Mouse (Mus musculus) MEL (cell line): ENCODE results near the gene Zfp697. TPM values are rescaled to one million over a fixed set of nuclear protein-coding genes. Genes with fewer than 3 reads are reported as not detected.

Source experiments
- DNase-seq: peaks from one replicate; pipeline ENCODE4 v3.0.0; 2011; ENCODE audit warnings: low read depth, low spot score
- H3K27ac ChIP-seq: 2 replicates; pipeline ENCODE4 v1.5.1; 2012; ENCODE audit warnings: low read depth, mild to moderate bottlenecking, control low read depth, low read length, moderate library complexity; ENCODE audit not compliant: control insufficient read depth
- H3K27me3 ChIP-seq, 2 experiments: fragments of 150-350 bp in 1 of 2; sonication (generic) in 1 of 2; 2 replicates each; pipeline ENCODE4 v1.6.1; 2012; ENCODE audit warnings: low read length in 2 of 2, mild to moderate bottlenecking in 2 of 2, improper control_type of control experiment in 1 of 2, moderate library complexity in 1 of 2; ENCODE audit not compliant: insufficient read depth in 2 of 2, control insufficient read depth in 1 of 2
- H3K36me3 ChIP-seq, 2 experiments: 2 replicates each; pipeline ENCODE4 v1.6.1; 2012 to 2014; ENCODE audit warnings: low read length in 2 of 2, improper control_type of control experiment in 1 of 2, inconsistent platforms in 1 of 2, mild to moderate bottlenecking in 1 of 2; ENCODE audit not compliant: insufficient read depth in 2 of 2, control insufficient read depth in 1 of 2
- H3K4me1 ChIP-seq, 2 experiments: fragments of 150-350 bp in 1 of 2; sonication (generic) in 1 of 2; 2 replicates each; pipeline ENCODE4 v1.6.1; 2012; ENCODE audit warnings: low read length in 2 of 2, improper control_type of control experiment in 1 of 2, mild to moderate bottlenecking in 1 of 2; ENCODE audit not compliant: insufficient read depth in 2 of 2, control insufficient read depth in 1 of 2
- H3K4me3 ChIP-seq, 2 experiments: fragments of 150-350 bp in 1 of 2; sonication (generic) in 1 of 2; 2 replicates each; pipeline ENCODE4 v1.5.1; 2012; ENCODE audit warnings: low read depth in 2 of 2, low read length in 2 of 2, mild to moderate bottlenecking in 2 of 2, moderate library complexity in 2 of 2, control low read depth in 1 of 2, improper control_type of control experiment in 1 of 2; ENCODE audit not compliant: control insufficient read depth in 1 of 2, insufficient read depth in 1 of 2
- H3K79me2 ChIP-seq: 2 replicates; pipeline ENCODE4 v1.6.1; 2012; ENCODE audit warnings: mild to moderate bottlenecking, low read length, moderate library complexity; ENCODE audit not compliant: control insufficient read depth, poor library complexity, insufficient read depth
- H3K9ac ChIP-seq: 2 replicates; pipeline ENCODE4 v1.6.1; 2012; ENCODE audit warnings: low read depth, mild to moderate bottlenecking, control low read depth, low read length, moderate library complexity; ENCODE audit not compliant: control insufficient read depth, poor library complexity, severe bottlenecking
- H3K9me3 ChIP-seq: fragments of 150-350 bp; sonication (generic); replicated peaks from 2 replicates; pipeline ENCODE4 v1.6.1; 2012; ENCODE audit warnings: mild to moderate bottlenecking, low read length, improper control_type of control experiment, moderate library complexity; ENCODE audit not compliant: insufficient read depth
- BHLHE40 ChIP-seq: IDR thresholded peaks from 2 replicates; pipeline ENCODE4 v1.6.1; 2012; ENCODE audit warnings: low read depth, mild to moderate bottlenecking, inconsistent platforms, low read length, improper control_type of control experiment, borderline replicate concordance
- CHD2 ChIP-seq: IDR thresholded peaks from 2 replicates; pipeline ENCODE4 v1.6.1; 2011; ENCODE audit warnings: low read length, improper control_type of control experiment
- CTCF ChIP-seq, 3 experiments: IDR thresholded peaks in 2 of 3; conservative IDR thresholded peaks in 1 of 3; 2 replicates each; pipeline ENCODE4 v1.5.1; 2011 to 2012; ENCODE audit warnings: low read length in 3 of 3, low read depth in 2 of 3, mild to moderate bottlenecking in 2 of 3, improper control_type of control experiment in 1 of 3, inconsistent platforms in 1 of 3, mixed read lengths in 1 of 3, moderate library complexity in 1 of 3; ENCODE audit not compliant: control insufficient read depth in 1 of 3, insufficient read depth in 1 of 3, poor library complexity in 1 of 3, severe bottlenecking in 1 of 3
- E2F4 ChIP-seq: IDR thresholded peaks from 2 replicates; pipeline ENCODE4 v1.6.1; 2011; ENCODE audit warnings: low read depth, low read length, improper control_type of control experiment, borderline replicate concordance
- EP300 ChIP-seq, 2 experiments: IDR thresholded peaks; 2 replicates each; pipeline ENCODE4 v1.6.1; 2011; ENCODE audit warnings: improper control_type of control experiment in 2 of 2, low read length in 2 of 2, low read depth in 1 of 2, mild to moderate bottlenecking in 1 of 2
- ETS1 ChIP-seq: IDR thresholded peaks from 2 replicates; pipeline ENCODE4 v1.6.1; 2012; ENCODE audit warnings: low read depth, mild to moderate bottlenecking, inconsistent platforms, low read length, improper control_type of control experiment, moderate library complexity
- GATA1 ChIP-seq: IDR thresholded peaks from 2 replicates; pipeline ENCODE4 v1.6.1; 2011; ENCODE audit warnings: low read depth, low read length, improper control_type of control experiment
- HCFC1 ChIP-seq: IDR thresholded peaks from 2 replicates; pipeline ENCODE4 v1.6.1; 2012; ENCODE audit warnings: low read depth, mild to moderate bottlenecking, inconsistent platforms, low read length, improper control_type of control experiment, moderate library complexity
- KAT2A ChIP-seq: conservative IDR thresholded peaks from 2 replicates; pipeline ENCODE4 v1.6.1; 2012; ENCODE audit warnings: low read depth, low read length, improper control_type of control experiment, inconsistent platforms
- MAZ ChIP-seq: IDR thresholded peaks from 2 replicates; pipeline ENCODE4 v1.6.1; 2012; ENCODE audit warnings: low read depth, mild to moderate bottlenecking, inconsistent platforms, low read length, improper control_type of control experiment
- MYB ChIP-seq: IDR thresholded peaks from 2 replicates; pipeline ENCODE4 v1.6.1; 2011; ENCODE audit warnings: mild to moderate bottlenecking, low read depth, low read length, improper control_type of control experiment
- MYC ChIP-seq: IDR thresholded peaks from 2 replicates; pipeline ENCODE4 v1.6.1; 2011; ENCODE audit warnings: low read depth, mild to moderate bottlenecking, low read length, improper control_type of control experiment, moderate library complexity
- NELFE ChIP-seq: IDR thresholded peaks from 2 replicates; pipeline ENCODE4 v1.6.1; 2011; ENCODE audit warnings: low read depth, low read length, improper control_type of control experiment
- POLR2A ChIP-seq, 2 experiments: IDR thresholded peaks; 2 replicates each; pipeline ENCODE4 v1.6.1; 2011 to 2012; ENCODE audit warnings: low read length in 2 of 2, mild to moderate bottlenecking in 2 of 2, control low read depth in 1 of 2, improper control_type of control experiment in 1 of 2, low read depth in 1 of 2, moderate library complexity in 1 of 2; ENCODE audit not compliant: control insufficient read depth in 1 of 2, insufficient read depth in 1 of 2, poor library complexity in 1 of 2
- POLR2AphosphoS2 ChIP-seq: IDR thresholded peaks from 2 replicates; pipeline ENCODE4 v1.6.1; 2011; ENCODE audit warnings: low read length, improper control_type of control experiment
- RAD21 ChIP-seq: IDR thresholded peaks from 2 replicates; pipeline ENCODE4 v1.6.1; 2011; ENCODE audit warnings: mild to moderate bottlenecking, low read depth, low read length, improper control_type of control experiment
- SIN3A ChIP-seq: IDR thresholded peaks from 2 replicates; pipeline ENCODE4 v1.6.1; 2012; ENCODE audit warnings: low read length, improper control_type of control experiment, inconsistent platforms
- TAL1 ChIP-seq: IDR thresholded peaks from 2 replicates; pipeline ENCODE4 v1.6.1; 2012; ENCODE audit warnings: mild to moderate bottlenecking, inconsistent platforms, low read length, moderate library complexity, mixed read lengths
- TBP ChIP-seq: IDR thresholded peaks from 2 replicates; pipeline ENCODE4 v1.8.0; 2011; ENCODE audit warnings: low read depth, low read length, improper control_type of control experiment
- UBTF ChIP-seq: IDR thresholded peaks from 2 replicates; pipeline ENCODE4 v1.6.1; 2012; ENCODE audit warnings: low read depth, mild to moderate bottlenecking, inconsistent platforms, low read length, improper control_type of control experiment, moderate library complexity, borderline replicate concordance; ENCODE audit not compliant: insufficient read depth
- USF1 ChIP-seq: IDR thresholded peaks from 2 replicates; pipeline ENCODE4 v1.6.1; 2014; ENCODE audit warnings: low read depth, mild to moderate bottlenecking, inconsistent platforms, low read length, improper control_type of control experiment, moderate library complexity
- polyA plus RNA-seq, 2 experiments: library from polyadenylated mRNA; stranded (reverse) in 1 of 2; unstranded in 1 of 2; fragments of >175 nt in 1 of 2; fragments of >200 nt in 1 of 2; gene quantifications; 2 replicates each; pipeline versions ENCODE4 v1.2.1 to v1.2.4; 2012; ENCODE audit warnings: low replicate concordance in 2 of 2, low read depth in 1 of 2; ENCODE audit not compliant: insufficient read length in 2 of 2, insufficient read depth in 1 of 2, missing spikeins in 1 of 2
- total RNA-seq: library from RNA; depleted of rRNA; stranded (reverse); fragments of 300-350 nt; gene quantifications from 2 replicates; pipeline ENCODE4 v1.2.3, GENCODE M21; 2012; rRNA removed

Gene Zfp697
- total RNA-seq (0.03 and 0.04 TPM in 2 replicates), polyA plus RNA-seq (not detected)

GRCm38 (mm10) chr3:98382246-98382939, at the start of gene Zfp697:
Gene Zfp697, plus strand, starts transcription at chr3:98382461.
- no peak for DNase-seq
- no peaks in the 10 kb centered on the region for H3K9me3 ChIP-seq
- H3K27me3 ChIP-seq = peaks cover 0 to 2% of the 10 kb centered on the region in 2 experiments; a peak in 2 of 4 replicates
- no peaks in the 10 kb centered on the region for H3K36me3 ChIP-seq
- peaks cover 0 to 3% of the 10 kb centered on the region in 2 experiments; a peak in 1 of 4 replicates for H3K4me1 ChIP-seq
- H3K9ac ChIP-seq = no peak within 1 kb of the TSS
- TF ChIP-seq MYB (no peak), MAZ (no peak), UBTF (no peak)
- no peak within 1 kb of the TSS for H3K4me3 ChIP-seq
- H3K27ac ChIP-seq = no peak within 1 kb of the TSS
- H3K79me2 ChIP-seq = no peaks in the 10 kb centered on the region

GRCm38 (mm10) chr3:98334010-98334409, 48.3 kb upstream of the Zfp697 start:
- H3K9ac ChIP-seq = no peak overlapping the region
- no peaks in the 10 kb centered on the region for H3K27me3 ChIP-seq
- H3K4me1 ChIP-seq = peaks cover 4 to 32% of the 10 kb centered on the region in 2 experiments; a peak in 3 of 4 replicates
- no peak overlapping the region for H3K27ac ChIP-seq
- no peak for DNase-seq
- no peak overlapping the region for H3K4me3 ChIP-seq
- H3K79me2 ChIP-seq = peaks cover 35% of the 10 kb centered on the region
- TF ChIP-seq SIN3A (no peak), USF1 (no peak), POLR2AphosphoS2 (no peak), POLR2A (IDR thresholded peaks at IDR 0.05; ENCODE audit: control insufficient read depth in 1 of 2, insufficient read depth in 1 of 2, low read depth in 1 of 2, low read length in 2 of 2, poor library complexity in 1 of 2) (no peak), RAD21 (no peak), NELFE (no peak), KAT2A (no peak), UBTF (no peak), HCFC1 (no peak)
- H3K36me3 ChIP-seq = peaks cover 8 to 25% of the 10 kb centered on the region in 2 experiments
- H3K9me3 ChIP-seq = no peaks in the 10 kb centered on the region

DNA sequence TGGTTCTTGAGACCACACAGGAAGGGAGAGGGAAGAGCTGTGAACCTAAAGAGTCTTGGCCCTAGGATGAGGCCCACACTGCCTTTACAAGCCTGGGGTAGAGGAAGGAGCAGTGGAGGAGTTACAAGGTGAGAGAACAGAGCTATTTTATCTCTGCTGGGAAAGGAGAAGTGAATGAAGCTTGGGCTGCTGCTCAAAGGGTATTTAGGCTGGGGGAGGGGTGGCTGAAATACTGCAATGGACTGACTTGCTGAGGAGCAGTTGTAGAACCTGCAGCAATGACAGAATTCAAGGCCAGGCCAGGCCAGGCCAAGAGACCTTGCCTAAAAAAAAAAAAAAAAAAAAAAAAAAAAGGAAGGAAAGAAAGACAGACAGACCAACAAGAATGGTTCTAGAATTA, 46.9 kb upstream of the Zfp697 start:
- H3K9me3 ChIP-seq = no peaks in the 10 kb centered on the region
- H3K79me2 ChIP-seq = peaks cover 40% of the 10 kb centered on the region
- peaks cover 7 to 28% of the 10 kb centered on the region in 2 experiments for H3K36me3 ChIP-seq
- peak; percentile 71 for DNase-seq
- TF ChIP-seq CTCF (IDR thresholded peaks at IDR 0.05 in 2 of 3, conservative IDR thresholded peaks at IDR 0.05 in 1 of 3; ENCODE audit: control insufficient read depth in 1 of 3, insufficient read depth in 1 of 3, low read depth in 2 of 3, low read length in 3 of 3, poor library complexity in 1 of 3, severe bottlenecking in 1 of 3) = no peak
- no peak for TF ChIP-seq ETS1
- TF ChIP-seq CHD2 = peak; percentile 39
- 0 out of 2 replicates have a peak, but pooled peaks have one; percentile 11 for TF ChIP-seq HCFC1
- TF ChIP-seq BHLHE40 = 0 out of 2 replicates have a peak, but pooled peaks have one; percentile 33
- no peak for TF ChIP-seq TAL1
- TF ChIP-seq MYC = no peak
- no peak for TF ChIP-seq KAT2A
- TF ChIP-seq RAD21 = no peak
- peak; percentile 49 for TF ChIP-seq GATA1
- no peak for TF ChIP-seq E2F4
- TF ChIP-seq TBP = 0 out of 2 replicates have a peak, but pooled peaks have one; percentile 16
- peak in 1 of 2 experiments; percentile 30; a peak in 1 of 4 replicates for TF ChIP-seq EP300 (IDR thresholded peaks at IDR 0.05; ENCODE audit: low read depth in 1 of 2, low read length in 2 of 2)
- no peak overlapping the region for H3K9ac ChIP-seq
- H3K27me3 ChIP-seq = no peaks in the 10 kb centered on the region
- no peak overlapping the region; the same call in 1 of the 2 replicates for H3K27ac ChIP-seq
- peaks cover 7 to 35% of the 10 kb centered on the region in 2 experiments for H3K4me1 ChIP-seq
- H3K4me3 ChIP-seq = no peak overlapping the region
